Mouse (Mus musculus): ENCODE results near the gene Ttc38.
A peak's percentile ranks its signal among the peaks of the same experiment; 100 is the strongest.

Gene Ttc38

GRCm38 (mm10) chr15:85831954-85832590, at the start of gene Ttc38:
Gene Ttc38 (plus strand): TSS chr15:85832306.
- DNase-seq (ENCODE audit: low spot score in 2 of 2) = peak; percentile 89 to 91

- DNase-seq (ENCODE audit: low spot score in 2 of 2) = no peak
Observed at GRCm38 (mm10) chr15:85783146-85783545, 49.0 kb upstream of the Ttc38 start.

- no peak for DNase-seq (ENCODE audit: low spot score in 2 of 2)
Observed at GRCm38 (mm10) chr15:85784341-85784740, 47.8 kb upstream of the Ttc38 start.

GRCm38 (mm10) chr15:85786711-85787110, 45.4 kb upstream of the Ttc38 start:
- DNase-seq (ENCODE audit: low spot score in 2 of 2) = no peak

- DNase-seq (ENCODE audit: low spot score in 2 of 2) = no peak
Observed at GRCm38 (mm10) chr15:85787482-85787881, 44.6 kb upstream of the Ttc38 start.

- DNase-seq (ENCODE audit: low spot score in 2 of 2) = no peak
Observed at GRCm38 (mm10) chr15:85788051-85788450, 44.1 kb upstream of the Ttc38 start.

GRCm38 (mm10) chr15:85788633-85789032, 43.5 kb upstream of the Ttc38 start:
- DNase-seq (ENCODE audit: low spot score in 2 of 2) = no peak

- DNase-seq (ENCODE audit: low spot score in 2 of 2) = no peak
Observed at GRCm38 (mm10) chr15:85791449-85791848, 40.7 kb upstream of the Ttc38 start.

GRCm38 (mm10) chr15:85792819-85793218, 39.3 kb upstream of the Ttc38 start:
- no peak for DNase-seq (ENCODE audit: low spot score in 2 of 2)

- no peak for DNase-seq (ENCODE audit: low spot score in 2 of 2)
Observed at GRCm38 (mm10) chr15:85795516-85795915, 36.6 kb upstream of the Ttc38 start.

- no peak for DNase-seq (ENCODE audit: low spot score in 2 of 2)
Observed at GRCm38 (mm10) chr15:85798676-85799075, 33.4 kb upstream of the Ttc38 start.

GRCm38 (mm10) chr15:85802931-85803330, 29.2 kb upstream of the Ttc38 start:
- no peak for DNase-seq (ENCODE audit: low spot score in 2 of 2)

GRCm38 (mm10) chr15:85806886-85807285, 25.2 kb upstream of the Ttc38 start:
- no peak for DNase-seq (ENCODE audit: low spot score in 2 of 2)

GRCm38 (mm10) chr15:85807404-85807803, 24.7 kb upstream of the Ttc38 start:
- no peak for DNase-seq (ENCODE audit: low spot score in 2 of 2)

- DNase-seq (ENCODE audit: low spot score in 2 of 2) = no peak
Observed at GRCm38 (mm10) chr15:85808031-85808430, 24.1 kb upstream of the Ttc38 start.

GRCm38 (mm10) chr15:85808434-85808833, 23.7 kb upstream of the Ttc38 start:
- no peak for DNase-seq (ENCODE audit: low spot score in 2 of 2)

- DNase-seq (ENCODE audit: low spot score in 2 of 2) = no peak
Observed at GRCm38 (mm10) chr15:85809091-85809490, 23.0 kb upstream of the Ttc38 start.

- DNase-seq (ENCODE audit: low spot score in 2 of 2) = no peak
Observed at GRCm38 (mm10) chr15:85810462-85810805, 21.7 kb upstream of the Ttc38 start.

GRCm38 (mm10) chr15:85810806-85811521, 21.1 kb upstream of the Ttc38 start:
- DNase-seq (ENCODE audit: low spot score in 2 of 2) = peak; percentile 11 to 21

- peak; percentile 97 to 98 for DNase-seq (ENCODE audit: low spot score in 2 of 2)
Observed at GRCm38 (mm10) chr15:85811535-85812277, 20.4 kb upstream of the Ttc38 start, which contains the start of gene Cdpf1. Gene Cdpf1 (minus strand): TSS chr15:85811697.

GRCm38 (mm10) chr15:85813428-85813827, 18.7 kb upstream of the Ttc38 start:
- DNase-seq (ENCODE audit: low spot score in 2 of 2) = no peak

- DNase-seq (ENCODE audit: low spot score in 2 of 2) = no peak
Observed at GRCm38 (mm10) chr15:85821203-85822010, 10.7 kb upstream of the Ttc38 start, which contains the start of gene Pkdrej. Gene Pkdrej (minus strand): TSS chr15:85821734.

All from spleen, postnatal 36 days (tissue).